Mouse (Mus musculus) stomach, postnatal 0 days (tissue): ENCODE results near the gene P2ry6.

Experiments used
- CTCF ChIP-seq: IDR thresholded peaks from 2 replicates; pipeline ENCODE4 v1.5.1; 2016; ENCODE audit warnings: antibody characterized with exemption, low read depth, mild to moderate bottlenecking, moderate library complexity
- EP300 ChIP-seq: optimal IDR thresholded peaks from 2 replicates; pipeline ENCODE3; 2016; ENCODE audit warnings: antibody characterized with exemption

DNA sequence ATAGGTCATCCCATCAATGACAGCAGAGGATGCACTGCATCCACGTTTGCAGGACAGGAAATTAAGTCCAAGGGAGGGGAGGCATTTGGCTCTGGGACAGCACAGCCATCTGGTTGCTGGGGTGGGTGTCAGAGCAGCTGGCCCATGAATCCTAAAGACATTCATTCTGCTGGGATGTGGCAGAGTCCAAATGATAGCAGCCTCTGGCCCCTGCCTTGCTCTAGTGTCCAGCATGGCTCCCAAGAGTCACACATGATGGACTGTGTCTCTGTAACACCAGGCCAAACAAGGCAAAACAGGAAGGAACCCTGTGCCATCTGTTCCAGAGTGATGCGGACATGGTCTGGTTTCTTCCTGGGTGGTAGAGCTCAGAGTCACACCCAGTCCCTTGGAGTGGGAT is 22.5 kb downstream of the P2ry6 start:
- TF ChIP-seq CTCF (no peak), EP300 (no peak)
